17 mouse cellular contexts compared by ENCODE assay signal in genomic region chr19:38688741-38689507, GRCm38 (mm10).
"Had no signal": no experiment of that assay in that cellular context is flagged by ENCODE, and none has a peak within 500 bp of the region (broad histone marks: within the 10 kb centered on the region; RNA-seq: fewer than 3 reads in every experiment).

No protein-coding gene starts in this region.

- H3K27me3 ChIP-seq: limb, embryonic 12.5 days; limb, embryonic 15.5 days had no signal

- H3K4me3 ChIP-seq: layer of hippocampus, adult 2 months; limb, embryonic 12.5 days; limb, embryonic 15.5 days; megakaryocyte, embryonic 14.5 days; midbrain, embryonic 10.5 days had no signal

- ATAC-seq: liver, postnatal 0 days; lung, postnatal 0 days had no signal

- H3K27ac ChIP-seq: layer of hippocampus, adult 2 months; limb, embryonic 12.5 days; limb, embryonic 15.5 days; liver, embryonic 14.5 days; midbrain, embryonic 10.5 days; stomach, postnatal 0 days had no signal

- DNase-seq: kidney, adult 8-10 months; kidney, postnatal 14 days; layer of hippocampus, adult 9-11 months; left cerebral cortex, postnatal 4 days; liver, postnatal 0 days; lung, embryonic 14.5 days; lung, postnatal 36 days; midbrain, embryonic 14.5 days; thymus, postnatal 25 days had no signal
